Mouse (Mus musculus) stomach, embryonic 15.5 days (tissue): Measurements from ENCODE around the gene Entr1. TPM values are rescaled to one million over a fixed set of nuclear protein-coding genes. Genes with fewer than 3 reads are reported as not detected.
A peak's percentile ranks its signal among the peaks of the same experiment; 100 is the strongest.

Experiments
- ATAC-seq: fragments of 200-750 bp; cut with Nextera tagmentation; 2 replicates; pipeline ENCODE4 v1.8.0; 2017; ENCODE audit warnings: low read depth, moderate number of reproducible peaks, moderate TSS enrichment; ENCODE audit not compliant: insufficient read depth, low FRiP score
- H3K27ac ChIP-seq: fragments of 300-500 bp; sonication (generic); 2 replicates; pipeline ENCODE4 v1.5.1; 2015; ENCODE audit warnings: mild to moderate bottlenecking, inconsistent platforms
- H3K27me3 ChIP-seq: fragments of 300-500 bp; sonication (generic); replicated peaks from 2 replicates; pipeline ENCODE4 v1.6.1; 2015; ENCODE audit warnings: inconsistent platforms
- H3K36me3 ChIP-seq: fragments of 300-500 bp; sonication (generic); 2 replicates; pipeline ENCODE4 v1.6.1; 2015; ENCODE audit warnings: inconsistent platforms
- H3K4me1 ChIP-seq: fragments of 300-500 bp; sonication (generic); 2 replicates; pipeline ENCODE4 v1.6.1; 2015; ENCODE audit warnings: inconsistent platforms
- H3K4me2 ChIP-seq: fragments of 300-500 bp; sonication (generic); 2 replicates; pipeline ENCODE4 v1.6.1; 2015; ENCODE audit warnings: mild to moderate bottlenecking, inconsistent platforms
- H3K4me3 ChIP-seq: fragments of 300-500 bp; sonication (generic); replicated peaks from 2 replicates; pipeline ENCODE4 v1.5.1; 2015; ENCODE audit warnings: inconsistent platforms
- H3K9ac ChIP-seq: fragments of 300-500 bp; sonication (generic); 2 replicates; pipeline ENCODE4 v1.6.1; 2015; ENCODE audit warnings: inconsistent platforms
- H3K9me3 ChIP-seq: fragments of 300-500 bp; sonication (generic); 2 replicates; pipeline ENCODE4 v1.6.1; 2016; ENCODE audit warnings: inconsistent platforms
- WGBS: fragments of 180-500 bp; shearing (Covaris S2); methylation state at CpG from one replicate; pipeline ENCODE4 v1.1.7; 2015; 5-methylcytosine and 5-hydroxymethylcytosine counted together
- polyA plus RNA-seq: library from polyadenylated mRNA; unstranded; fragments of >200 nt; fragmentation: Nextera tagmentation; extraction: Ambion mirVana; gene quantifications from 2 replicates; pipeline ENCODE4 v1.2.1, GENCODE M21; 2015

Entr1 gene
- polyA plus RNA-seq, 1 experiment from 2014 or later, result 103 TPM

- Histone ChIP-seq H3K4me2 (no peak overlapping the region), H3K9me3 (no peaks in the 10 kb centered on the region), H3K9ac (no peak overlapping the region), H3K27me3 (no peaks in the 10 kb centered on the region), H3K36me3 (no peaks in the 10 kb centered on the region), H3K4me3 (no peak overlapping the region), H3K4me1 (no peaks in the 10 kb centered on the region; the same call in 1 of the 2 replicates), H3K27ac (no peak overlapping the region)
- WGBS, result 75% methylated on average over 7 of the region's 7 CpGs
- no peak for ATAC-seq
Observed at GRCm38 (mm10) chr2:26356678-26357077, 32.4 kb downstream of the Entr1 start.

GRCm38 (mm10) chr2:26356231-26356630 lies 32.9 kb downstream of the Entr1 start:
- ATAC-seq, result no peak
- Histone ChIP-seq H3K4me1 (peaks cover 2% of the 10 kb centered on the region; the same call in 1 of the 2 replicates), H3K9me3 (no peaks in the 10 kb centered on the region), H3K27me3 (no peaks in the 10 kb centered on the region), H3K27ac (no peak overlapping the region), H3K9ac (no peak overlapping the region), H3K4me3 (no peak overlapping the region), H3K36me3 (no peaks in the 10 kb centered on the region), H3K4me2 (no peak overlapping the region)
- WGBS, result 84% methylated on average over 4 of the region's 4 CpGs

- Histone ChIP-seq H3K27me3 (no peaks in the 10 kb centered on the region), H3K4me3 (no peak overlapping the region), H3K4me1 (peaks cover 10% of the 10 kb centered on the region), H3K9me3 (no peaks in the 10 kb centered on the region), H3K4me2 (no peak overlapping the region), H3K9ac (no peak overlapping the region), H3K36me3 (no peaks in the 10 kb centered on the region), H3K27ac (no peak overlapping the region)
- no peak for ATAC-seq
- WGBS, result 86% methylated on average over 4 of the region's 4 CpGs
Observed at GRCm38 (mm10) chr2:26354401-26354800, 34.7 kb downstream of the Entr1 start.

- Histone ChIP-seq H3K27ac (no peak overlapping the region), H3K4me2 (peak overlapping the region; percentile 92), H3K4me3 (peak overlapping the region; percentile 68), H3K9ac (no peak overlapping the region), H3K4me1 (peaks cover 10% of the 10 kb centered on the region), H3K9me3 (no peaks in the 10 kb centered on the region), H3K27me3 (no peaks in the 10 kb centered on the region), H3K36me3 (no peaks in the 10 kb centered on the region)
- 86% methylated on average over 11 of the region's 11 CpGs for WGBS
- no peak for ATAC-seq
Observed at GRCm38 (mm10) chr2:26353066-26353980, 35.8 kb downstream of the Entr1 start.

GRCm38 (mm10) chr2:26352291-26352910 lies 36.7 kb downstream of the Entr1 start:
- H3K9me3 ChIP-seq, result no peaks in the 10 kb centered on the region
- H3K4me1 ChIP-seq, result peaks cover 10% of the 10 kb centered on the region
- peak overlapping the region; percentile 64 for H3K9ac ChIP-seq
- ATAC-seq, result no peak
- H3K27me3 ChIP-seq, result no peaks in the 10 kb centered on the region
- WGBS, result 3% methylated on average over 36 of the region's 36 CpGs
- H3K4me3 ChIP-seq, result peak overlapping the region; percentile 68
- H3K27ac ChIP-seq, result peak overlapping the region; percentile 58; the same call in 1 of the 2 replicates
- peak overlapping the region; percentile 92 for H3K4me2 ChIP-seq
- H3K36me3 ChIP-seq, result 0 out of 2 replicates have a peak, but pooled peaks cover under 1% of the 10 kb centered on the region

- peak within 1 kb of the TSS; percentile 92 for H3K9ac ChIP-seq
- H3K4me2 ChIP-seq, result peak within 1 kb of the TSS; percentile 92
- peak; percentile 77 for ATAC-seq
- H3K36me3 ChIP-seq, result peaks cover 8% of the 10 kb centered on the region; the same call in 1 of the 2 replicates
- WGBS, result 2% methylated on average over 62 of the region's 62 CpGs
- peak within 1 kb of the TSS; percentile 68 for H3K4me3 ChIP-seq
- H3K4me1 ChIP-seq, result peaks cover 10% of the 10 kb centered on the region
- peak within 1 kb of the TSS; percentile 87 for H3K27ac ChIP-seq
- no peaks in the 10 kb centered on the region for H3K27me3 ChIP-seq
- no peaks in the 10 kb centered on the region for H3K9me3 ChIP-seq
Observed at GRCm38 (mm10) chr2:26351358-26352290, 37.5 kb downstream of the Entr1 start, which contains the start of gene Dnlz. Dnlz (minus strand) TSS chr2:26352110.

GRCm38 (mm10) chr2:26348241-26348640 lies 40.9 kb downstream of the Entr1 start:
- WGBS, result 47% methylated on average over 6 of the region's 6 CpGs

GRCm38 (mm10) chr2:26342609-26343490 lies 46.3 kb downstream of the Entr1 start:
- 0 out of 2 replicates have a peak overlapping the region, but pooled peaks have one; percentile 19 for H3K4me2 ChIP-seq
- WGBS, result 47% methylated on average over 11 of the region's 11 CpGs
- peak; percentile 13; the same call in 1 of the 2 replicates for ATAC-seq

More at GRCm38 (mm10) chr2:26348241-26348640, 40.9 kb downstream of the Entr1 start:
- Histone ChIP-seq H3K36me3 (peaks cover 26% of the 10 kb centered on the region; the same call in 1 of the 2 replicates), H3K27ac (peak overlapping the region; percentile 57), H3K4me2 (no peak overlapping the region), H3K4me1 (peaks cover 15% of the 10 kb centered on the region), H3K9ac (no peak overlapping the region), H3K4me3 (no peak overlapping the region), H3K9me3 (no peaks in the 10 kb centered on the region), H3K27me3 (no peaks in the 10 kb centered on the region)
- no peak for ATAC-seq

GRCm38 (mm10) chr2:26342044-26342443 lies 47.1 kb downstream of the Entr1 start:
- Histone ChIP-seq H3K4me2 (0 out of 2 replicates have a peak overlapping the region, but pooled peaks have one; percentile 19), H3K4me3 (no peak overlapping the region), H3K4me1 (peaks cover 28% of the 10 kb centered on the region), H3K36me3 (peaks cover 22% of the 10 kb centered on the region), H3K9ac (no peak overlapping the region), H3K27me3 (no peaks in the 10 kb centered on the region), H3K9me3 (no peaks in the 10 kb centered on the region), H3K27ac (peak overlapping the region; percentile 81)
- ATAC-seq, result peak; percentile 85
- WGBS, result 27% methylated on average over 10 of the region's 10 CpGs

More at GRCm38 (mm10) chr2:26342609-26343490, 46.3 kb downstream of the Entr1 start:
- peak overlapping the region; percentile 19; the same call in 1 of the 2 replicates for H3K9ac ChIP-seq
- H3K4me1 ChIP-seq, result peaks cover 28% of the 10 kb centered on the region
- no peaks in the 10 kb centered on the region for H3K27me3 ChIP-seq
- H3K27ac ChIP-seq, result peak overlapping the region; percentile 81
- H3K36me3 ChIP-seq, result peaks cover 26% of the 10 kb centered on the region
- H3K9me3 ChIP-seq, result no peaks in the 10 kb centered on the region
- H3K4me3 ChIP-seq, result no peak overlapping the region

GRCm38 (mm10) chr2:26341510-26341981 lies 47.6 kb downstream of the Entr1 start:
- WGBS, result 71% methylated on average over 2 of the region's 2 CpGs
- Histone ChIP-seq H3K27me3 (no peaks in the 10 kb centered on the region), H3K36me3 (peaks cover 18% of the 10 kb centered on the region), H3K4me2 (no peak overlapping the region), H3K4me1 (peaks cover 28% of the 10 kb centered on the region), H3K9me3 (no peaks in the 10 kb centered on the region), H3K27ac (peak overlapping the region; percentile 81), H3K9ac (no peak overlapping the region), H3K4me3 (no peak overlapping the region)
- ATAC-seq, result peak; percentile 27
